Mouse (Mus musculus): ENCODE results near the gene Nog. TPM values are rescaled to one million over a fixed set of nuclear protein-coding genes. Genes with fewer than 3 reads are reported as not detected.

Nog gene
- polyA plus RNA-seq (2017; shearing (Covaris generic)): not detected

DNA sequence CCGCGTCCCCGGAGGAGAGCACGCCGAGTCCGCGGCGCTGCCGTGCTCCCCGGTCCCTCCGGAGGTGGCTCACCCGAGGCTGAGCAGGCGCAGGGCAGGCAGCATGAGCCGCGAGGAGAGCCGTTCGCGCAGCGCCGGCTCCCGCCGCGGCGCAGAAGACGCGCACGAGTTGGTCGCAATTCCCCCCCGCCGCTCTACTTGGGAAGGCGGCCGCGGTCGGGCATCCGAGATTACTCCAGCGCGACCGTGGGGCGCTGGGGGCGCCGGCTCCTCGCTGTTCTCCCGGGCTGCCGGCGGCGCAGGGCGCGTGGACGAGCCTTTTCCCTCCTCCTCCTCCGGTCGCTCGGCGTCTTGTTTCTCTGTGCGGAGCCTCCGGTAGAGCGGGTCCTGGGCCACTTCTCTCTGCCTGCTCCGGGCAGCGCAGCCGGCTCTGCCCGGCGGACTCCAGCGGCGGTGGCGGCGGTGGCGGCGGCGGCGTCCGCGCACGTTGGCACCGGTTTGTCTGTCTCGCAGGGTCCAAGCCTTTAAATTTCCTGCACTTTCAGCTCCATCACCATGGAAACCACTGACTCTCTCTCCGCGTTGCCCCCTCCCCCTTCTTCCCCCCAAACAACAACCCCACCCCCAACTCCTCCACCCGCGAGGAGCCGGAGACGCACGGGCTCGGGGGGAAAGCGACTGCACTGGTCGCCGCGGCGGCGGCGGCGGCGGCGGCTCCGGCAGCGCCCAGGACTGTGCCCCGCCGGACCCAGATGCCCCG lies at the start of gene Nog:
Gene Nog, minus strand, starts transcription at position 277 of the 760 bp plus-strand sequence.

Other genes with a start within 250 kb of the Nog start
- gene Dgke, start 235.5 kb downstream of the Nog start, polyA plus RNA-seq (2017; shearing (Covaris generic)): 10.8 TPM
- not detected for gene Gm525, start 228.5 kb downstream of the Nog start, polyA plus RNA-seq (2017; shearing (Covaris generic))